In the genomic region with DNA sequence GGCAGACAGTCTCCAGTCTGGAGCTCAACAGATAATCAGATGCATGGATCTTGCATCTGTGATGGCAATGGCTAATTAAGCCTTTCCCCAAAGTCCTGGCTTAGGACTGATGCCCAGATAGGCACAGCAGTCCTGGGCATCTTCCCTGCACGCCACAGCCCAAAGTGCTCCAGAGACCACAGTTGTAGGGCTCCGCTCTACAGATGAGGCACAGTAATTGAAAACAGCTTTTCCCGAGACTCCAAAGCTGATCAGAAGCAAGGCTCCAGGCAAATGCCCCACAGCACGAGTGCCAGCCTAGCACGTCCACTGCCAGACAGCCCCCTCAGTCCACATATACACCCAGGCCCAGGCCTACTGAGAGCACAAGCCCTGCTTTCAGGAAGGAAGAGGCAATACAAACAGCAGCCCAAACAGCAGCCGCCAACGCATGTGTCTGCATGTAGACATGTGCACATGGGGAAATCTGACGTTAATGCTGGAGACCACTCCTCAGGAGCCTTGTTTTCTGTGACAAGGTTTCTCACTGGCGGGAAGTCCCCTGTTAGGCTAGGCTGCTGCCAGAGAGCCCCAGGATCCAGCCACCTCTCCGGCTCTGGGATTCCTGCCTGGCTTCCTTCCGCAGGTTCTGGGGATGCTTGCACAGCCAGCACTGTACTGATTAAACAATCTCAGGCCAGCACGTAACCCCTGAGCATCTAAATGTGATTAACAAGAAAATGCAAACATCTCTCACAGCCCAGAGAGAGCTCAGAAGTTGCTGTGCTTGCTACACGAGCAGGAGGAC, we compare ENCODE assay signal across 9 mouse cellular contexts. TPM values are rescaled to one million over a fixed set of nuclear protein-coding genes. Genes with fewer than 3 reads are reported as not detected.
DNase-seq lines count a peak whose midpoint lies in the region; ATAC-seq and TF ChIP-seq lines count a peak whose summit lies in the region.
"Had no signal": no experiment of that assay in that cellular context is flagged by ENCODE, and none has a peak within 500 bp of the region (broad histone marks: within the 10 kb centered on the region; RNA-seq: fewer than 3 reads in every experiment).

No protein-coding gene starts in this region.

- no peak overlapping the region for H3K4me2 ChIP-seq in lung, embryonic 15.5 days
- no peak overlapping the region for H3K4me2 ChIP-seq in embryonic facial prominence, embryonic 15.5 days (replicated peaks)
- no peak overlapping the region for H3K4me2 ChIP-seq in midbrain, embryonic 14.5 days (ENCODE audit: low read length)
- H3K4me2 ChIP-seq: lung, embryonic 14.5 days had no signal

- no peaks in the 10 kb centered on the region for H3K79me2 ChIP-seq in heart, adult 2 months (replicated peaks; ENCODE audit: control insufficient read depth, insufficient read depth, low read length)

- WGBS in heart, adult 2 months = 55% methylated on average over 13 of the region's 13 CpGs
- 60% methylated on average over 13 of the region's 13 CpGs for WGBS in lung, embryonic 15.5 days
- WGBS in embryonic facial prominence, embryonic 15.5 days = 32% methylated on average over 13 of the region's 13 CpGs
- 74% methylated on average over 13 of the region's 13 CpGs for WGBS in midbrain, embryonic 14.5 days

- ATAC-seq in lung, embryonic 15.5 days (ENCODE audit: borderline replicate concordance, extremely low read depth, low FRiP score, low TSS enrichment) = no peak
- ATAC-seq in embryonic facial prominence, embryonic 15.5 days (ENCODE audit: insufficient number of reproducible peaks, low FRiP score, low TSS enrichment, low read depth) = no peak
- no peak for ATAC-seq in midbrain, embryonic 14.5 days (ENCODE audit: low FRiP score, low TSS enrichment)

- H3K36me3 ChIP-seq in heart, adult 2 months (ENCODE audit: control insufficient read depth, insufficient read depth, low read length) = peaks cover 4% of the 10 kb centered on the region
- H3K36me3 ChIP-seq in lung, embryonic 15.5 days = no peaks in the 10 kb centered on the region
- peaks cover 3% of the 10 kb centered on the region; the same call in 1 of the 2 replicates for H3K36me3 ChIP-seq in embryonic facial prominence, embryonic 15.5 days
- H3K36me3 ChIP-seq in midbrain, embryonic 14.5 days (ENCODE audit: control insufficient read depth, insufficient read depth, low read length) = peaks cover 28% of the 10 kb centered on the region

- H3K9me3 ChIP-seq in lung, embryonic 15.5 days = no peaks in the 10 kb centered on the region
- H3K9me3 ChIP-seq in embryonic facial prominence, embryonic 15.5 days (replicated peaks) = no peaks in the 10 kb centered on the region
- H3K9me3 ChIP-seq in midbrain, embryonic 14.5 days (ENCODE audit: control insufficient read depth, low read length) = no peaks in the 10 kb centered on the region

- no peaks in the 10 kb centered on the region for H3K27me3 ChIP-seq in heart, adult 2 months (ENCODE audit: control insufficient read depth, insufficient read depth, low read length)
- H3K27me3 ChIP-seq in lung, embryonic 15.5 days = no peaks in the 10 kb centered on the region
- no peaks in the 10 kb centered on the region for H3K27me3 ChIP-seq in embryonic facial prominence, embryonic 15.5 days
- H3K27me3 ChIP-seq in midbrain, embryonic 14.5 days (ENCODE audit: control insufficient read depth, insufficient read depth, low read length) = no peaks in the 10 kb centered on the region

- intact Hi-C loops in heart, adult 2 months (cut with DNase I) = no loop called here
- intact Hi-C loops in heart, postnatal 25 days (cut with DNase I) = loop anchor here (2.0 kb wide), 1 partner anchor 15 kb away; no protein-coding TSS in a partner anchor
- intact Hi-C loops in gastrocnemius, postnatal 14 days (cut with DNase I; ENCODE audit: low total_unique reads) = loop anchor here (5.0 kb wide), 1 partner anchor 49 kb away; the partner anchor contains the start of gene Sh3bp5

- H3K4me1 ChIP-seq in heart, adult 2 months (ENCODE audit: control insufficient read depth, insufficient read depth, low read length) = peaks cover 43% of the 10 kb centered on the region
- peaks cover 54% of the 10 kb centered on the region for H3K4me1 ChIP-seq in lung, embryonic 15.5 days
- H3K4me1 ChIP-seq in embryonic facial prominence, embryonic 15.5 days = peaks cover 40% of the 10 kb centered on the region
- no peaks in the 10 kb centered on the region for H3K4me1 ChIP-seq in midbrain, embryonic 14.5 days (ENCODE audit: control insufficient read depth, insufficient read depth, low read length)

- no peak for TF ChIP-seq EP300 in heart, adult 2 months (IDR thresholded peaks at IDR 0.05; ENCODE audit: insufficient read depth, low read depth, low read length)

- no peak overlapping the region for H3K9ac ChIP-seq in heart, adult 2 months (ENCODE audit: low read depth, low read length)
- H3K9ac ChIP-seq in lung, embryonic 15.5 days = no peak overlapping the region
- no peak overlapping the region for H3K9ac ChIP-seq in embryonic facial prominence, embryonic 15.5 days
- H3K9ac ChIP-seq in midbrain, embryonic 14.5 days (replicated peaks; ENCODE audit: low read length) = no peak overlapping the region; the same call in 1 of the 2 replicates
- H3K9ac ChIP-seq: lung, embryonic 14.5 days had no signal

- TF ChIP-seq POLR2A in heart, adult 2 months (IDR thresholded peaks at IDR 0.05; ENCODE audit: insufficient read depth, low read depth, low read length) = no peak

- peak in 1 of 2 experiments; percentile 40 for DNase-seq in heart, adult 2 months
- no peak for DNase-seq in heart, postnatal 25 days (ENCODE audit: low spot score)
- no peak for DNase-seq in lung, postnatal 36 days
- DNase-seq in midbrain, embryonic 14.5 days = peak; percentile 11
- DNase-seq in ovary, adult 18-20 months (ENCODE audit: low spot score) = no peak
- DNase-seq in gastrocnemius, postnatal 14 days = no peak
- DNase-seq: lung, embryonic 14.5 days had no signal

- no peak for TF ChIP-seq CTCF in heart, adult 2 months (IDR thresholded peaks at IDR 0.05)

- no peak overlapping the region for H3K4me3 ChIP-seq in heart, adult 2 months
- H3K4me3 ChIP-seq in lung, embryonic 15.5 days = no peak overlapping the region
- no peak overlapping the region for H3K4me3 ChIP-seq in embryonic facial prominence, embryonic 15.5 days (replicated peaks)
- no peak overlapping the region for H3K4me3 ChIP-seq in midbrain, embryonic 14.5 days (replicated peaks; ENCODE audit: low read depth, low read length)

- H3K27ac ChIP-seq in heart, adult 2 months = peak overlapping the region; percentile 47; the same call in 1 of the 2 replicates
- peak overlapping the region; percentile 34 for H3K27ac ChIP-seq in lung, embryonic 15.5 days
- H3K27ac ChIP-seq in embryonic facial prominence, embryonic 15.5 days (replicated peaks) = peak overlapping the region; percentile 52
- H3K27ac ChIP-seq in midbrain, embryonic 14.5 days (replicated peaks; ENCODE audit: low read depth, low read length) = no peak overlapping the region; the same call in 1 of the 2 replicates

RNA-seq across cellular contexts. Expression of gene Sh3bp5, which starts 47.6 kb away (rescaled TPM):
- 10 to 100 TPM; 51.0 to 58.3 TPM for total RNA-seq in heart, adult 2 months (2021)
- 27.0 and 37.1 TPM in 2 replicates for polyA plus RNA-seq in heart, adult 2 months (2012; rRNA removed)
- 10 to 100 TPM; 41.0 to 58.1 TPM for total RNA-seq in heart, postnatal 25 days (2021)
- polyA plus RNA-seq in lung, embryonic 15.5 days (2015; fragmentation: Nextera tagmentation; extraction: Ambion mirVana) = 25.4 and 26.4 TPM in 2 replicates
- 29.1 and 30.4 TPM in 2 replicates for polyA plus RNA-seq in embryonic facial prominence, embryonic 15.5 days (2015; fragmentation: Nextera tagmentation; extraction: Ambion mirVana)
- polyA plus RNA-seq in midbrain, embryonic 14.5 days (2014; fragmentation: Nextera tagmentation; extraction: Ambion mirVana) = 40.0 and 82.4 TPM in 2 replicates
- 10 to 100 TPM; 50.8 to 56.6 TPM for total RNA-seq in gastrocnemius, postnatal 14 days (2021)

RNA-seq across cellular contexts. Expression of gene Capn7, which starts 51.8 kb away (rescaled TPM):
- total RNA-seq in heart, adult 2 months (2021) = 10 to 100 TPM; 29.6 to 32.5 TPM
- polyA plus RNA-seq in heart, adult 2 months (2012; rRNA removed) = 15.3 and 30.1 TPM in 2 replicates
- total RNA-seq in heart, postnatal 25 days (2021) = 10 to 100 TPM; 31.0 to 32.0 TPM
- polyA plus RNA-seq in lung, embryonic 15.5 days (2015; fragmentation: Nextera tagmentation; extraction: Ambion mirVana) = 34.8 and 37.2 TPM in 2 replicates
- polyA plus RNA-seq in embryonic facial prominence, embryonic 15.5 days (2015; fragmentation: Nextera tagmentation; extraction: Ambion mirVana) = 41.6 and 42.3 TPM in 2 replicates
- polyA plus RNA-seq in midbrain, embryonic 14.5 days (2014; fragmentation: Nextera tagmentation; extraction: Ambion mirVana) = 67.1 and 89.4 TPM in 2 replicates
- total RNA-seq in gastrocnemius, postnatal 14 days (2021) = 10 to 100 TPM; 24.6 to 25.6 TPM
